Mouse (Mus musculus) hematopoietic stem cell, adult 5-6 weeks (primary cell): Measurements from ENCODE around the gene Rtn4rl2. TPM values are rescaled to one million over a fixed set of nuclear protein-coding genes. Genes with fewer than 3 reads are reported as not detected.
A peak's percentile ranks its signal among the peaks of the same experiment; 100 is the strongest.

ENCODE experiments used
- ATAC-seq, 2 experiments: fragments of 125-278 bp in 1 of 2; replicated peaks in 1 of 2; 2 replicates each; pipeline ENCODE4 v1.8.0; 2016 to 2017; ENCODE audit warnings: inconsistent platforms in 2 of 2, mild to moderate bottlenecking in 2 of 2, moderate number of reproducible peaks in 2 of 2, low read depth in 1 of 2, moderate TSS enrichment in 1 of 2; ENCODE audit not compliant: low FRiP score in 2 of 2, poor library complexity in 2 of 2, severe bottlenecking in 2 of 2, insufficient read depth in 1 of 2, low TSS enrichment in 1 of 2
- total RNA-seq: library from RNA; stranded (forward); fragments of 172-1452, 232-1000 nt; gene quantifications from 2 replicates; pipeline ENCODE4 v1.2.3, GENCODE M21; 2017

Gene Rtn4rl2
- total RNA-seq, 1 experiment from 2014 or later: not detected

GRCm38 (mm10) chr2:84831666-84832391 lies 54.7 kb downstream of the Rtn4rl2 start:
- peak; percentile 61 to 78 for ATAC-seq

- ATAC-seq: 0 out of 4 replicates have a peak, but pooled peaks of 1 of the 2 experiments have one; percentile 6
Measured at GRCm38 (mm10) chr2:84827283-84827920, 59.1 kb downstream of the Rtn4rl2 start.

GRCm38 (mm10) chr2:84826488-84827282 lies 59.8 kb downstream of the Rtn4rl2 start, which contains the start of gene Timm10:
Gene Timm10, plus strand, starts transcription at chr2:84826997.
- peak; percentile 85 to 93 for ATAC-seq

- ATAC-seq: no peak
Measured at GRCm38 (mm10) chr2:84823237-84823636, 63.3 kb downstream of the Rtn4rl2 start.

- ATAC-seq: no peak
Measured at GRCm38 (mm10) chr2:84822552-84822951, 64.0 kb downstream of the Rtn4rl2 start, which contains the start of gene Smtnl1. Gene Smtnl1, minus strand, starts transcription at chr2:84822652.

Other genes with a start within 250 kb of the Rtn4rl2 start
- 24.5 and 32.2 TPM in 2 replicates for gene Ctnnd1, start 235.9 kb downstream of the Rtn4rl2 start, total RNA-seq
- 0.13 TPM in 1 of 2 replicates, not detected in the other for gene Btbd18, start 227.6 kb downstream of the Rtn4rl2 start, total RNA-seq
- 81.5 and 84.4 TPM in 2 replicates for gene Selenoh, start 215.9 kb downstream of the Rtn4rl2 start, total RNA-seq
- not detected in 2 replicates for gene Gm28635, start 208.7 kb downstream of the Rtn4rl2 start, total RNA-seq
- 25.0 and 28.6 TPM in 2 replicates for gene Med19, start 208.3 kb downstream of the Rtn4rl2 start, total RNA-seq
- 48.9 and 55.8 TPM in 2 replicates for gene Tmx2, start 207.6 kb downstream of the Rtn4rl2 start, total RNA-seq
- gene Zdhhc5, start 171.5 kb downstream of the Rtn4rl2 start, total RNA-seq: 30.1 and 33.2 TPM in 2 replicates
- gene Clp1, start 159.4 kb downstream of the Rtn4rl2 start, total RNA-seq: 37.4 and 38.4 TPM in 2 replicates
- 0.25 and 0.50 TPM in 2 replicates for gene Ypel4, start 152.7 kb downstream of the Rtn4rl2 start, total RNA-seq
- gene Gm19426, start 143.1 kb downstream of the Rtn4rl2 start, total RNA-seq: 2.0 TPM in 1 of 2 replicates, not detected in the other
- gene Serping1, start 111.3 kb downstream of the Rtn4rl2 start, total RNA-seq: 0.63 TPM in 1 of 2 replicates, not detected in the other
- 39.4 and 43.4 TPM in 2 replicates for gene Ube2l6, start 87.9 kb downstream of the Rtn4rl2 start, total RNA-seq
- gene Smtnl1, start 64.1 kb downstream of the Rtn4rl2 start, total RNA-seq: 1.1 TPM in 2 replicates
- 20.7 and 27.7 TPM in 2 replicates for gene Timm10, start 59.7 kb downstream of the Rtn4rl2 start, total RNA-seq
- gene Slc43a1, start 47.9 kb downstream of the Rtn4rl2 start, total RNA-seq: 16.4 and 23.5 TPM in 2 replicates
- 58.4 and 73.4 TPM in 2 replicates for gene Slc43a3, start 49.9 kb upstream of the Rtn4rl2 start, total RNA-seq
- gene Prg2, start 93.8 kb upstream of the Rtn4rl2 start, total RNA-seq: 86.3 and 239 TPM in 2 replicates
- 3.0 and 8.4 TPM in 2 replicates for gene Prg3, start 101.5 kb upstream of the Rtn4rl2 start, total RNA-seq
- 390 and 439 TPM in 2 replicates for gene Ssrp1, start 150.5 kb upstream of the Rtn4rl2 start, total RNA-seq
- gene P2rx3, start 150.8 kb upstream of the Rtn4rl2 start, total RNA-seq: 0.69 TPM in 1 of 2 replicates, not detected in the other
- 9.9 and 15.9 TPM in 2 replicates for gene Tnks1bp1, start 161.3 kb upstream of the Rtn4rl2 start, total RNA-seq
- 0.75 TPM in 1 of 2 replicates, not detected in the other for gene Aplnr, start 249.5 kb upstream of the Rtn4rl2 start, total RNA-seq